7 mouse cellular contexts compared by ENCODE assay signal in the genomic region with DNA sequence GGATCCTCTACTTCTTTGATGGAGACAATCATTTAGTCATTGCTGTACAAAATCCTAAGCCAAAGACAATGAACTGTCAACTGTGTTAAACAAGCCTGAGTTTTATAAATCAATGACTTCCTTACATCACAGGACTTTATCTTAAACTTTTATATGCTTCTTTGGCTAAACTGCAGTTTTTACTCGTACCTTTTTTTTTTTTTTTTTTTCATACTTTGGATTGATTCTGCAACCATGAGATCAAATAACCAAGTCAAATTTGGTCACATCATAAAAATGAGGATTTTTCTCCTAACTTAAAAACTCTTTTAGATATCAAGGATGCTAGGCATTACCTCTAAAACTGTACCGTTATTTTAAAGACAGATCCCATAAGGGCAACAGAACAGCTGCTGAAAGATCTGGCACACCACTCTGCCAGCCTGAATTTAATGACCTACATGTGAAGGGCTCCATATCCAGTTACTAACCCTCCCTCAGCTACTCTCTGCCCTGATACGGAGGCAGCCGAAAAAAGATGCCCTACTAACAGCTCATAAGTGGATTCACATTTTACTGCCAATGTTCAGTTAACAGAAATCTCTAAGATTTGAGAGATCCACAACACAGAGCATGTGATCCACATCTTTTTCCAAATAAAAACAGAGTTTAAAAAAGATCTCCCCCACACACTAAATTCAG. TPM values are rescaled to one million over a fixed set of nuclear protein-coding genes. Genes with fewer than 3 reads are reported as not detected.
DNase-seq lines count a peak whose midpoint lies in the region; ATAC-seq and TF ChIP-seq lines count a peak whose summit lies in the region.

No protein-coding gene starts in this region.

- H3K4me1 ChIP-seq in ES-E14 (ENCODE audit: control insufficient read depth in 2 of 2, insufficient read depth in 2 of 2, low read length in 2 of 2, poor library complexity in 1 of 2), result peaks cover 0 to 2% of the 10 kb centered on the region in 2 experiments; a peak in 1 of 4 replicates
- 0 out of 2 replicates have a peak, but pooled peaks cover 2% of the 10 kb centered on the region for H3K4me1 ChIP-seq in embryonic facial prominence, embryonic 15.5 days
- H3K4me1 ChIP-seq in hindbrain, embryonic 11.5 days (replicated peaks; ENCODE audit: control insufficient read depth, insufficient read depth, low read length), result no peaks in the 10 kb centered on the region
- H3K4me1 ChIP-seq in midbrain, embryonic 14.5 days (ENCODE audit: control insufficient read depth, insufficient read depth, low read length), result peaks cover 5% of the 10 kb centered on the region

- H3K4me2 ChIP-seq in embryonic facial prominence, embryonic 15.5 days (replicated peaks), result peak overlapping the region; percentile 34
- peak overlapping the region; percentile 22; the same call in 1 of the 2 replicates for H3K4me2 ChIP-seq in hindbrain, embryonic 11.5 days (replicated peaks; ENCODE audit: low read depth, low read length)
- peak overlapping the region; percentile 71 for H3K4me2 ChIP-seq in midbrain, embryonic 14.5 days (ENCODE audit: low read length)

- H3K9ac ChIP-seq in ES-E14 (ENCODE audit: insufficient read depth, low read depth, low read length, poor library complexity, severe bottlenecking), result peak overlapping the region; percentile 67; the same call in 1 of the 2 replicates
- H3K9ac ChIP-seq in embryonic facial prominence, embryonic 15.5 days, result no peak overlapping the region
- H3K9ac ChIP-seq in hindbrain, embryonic 11.5 days (ENCODE audit: low read depth, low read length), result no peak overlapping the region
- H3K9ac ChIP-seq in midbrain, embryonic 14.5 days (replicated peaks; ENCODE audit: low read length), result peak overlapping the region; percentile 16; the same call in 1 of the 2 replicates

- H3K4me3 ChIP-seq in C2C12 (ENCODE audit: insufficient read depth, poor library complexity, severe bottlenecking), result peak overlapping the region; percentile 55
- peak overlapping the region; percentile 46 to 99; a peak in 3 of 4 replicates for H3K4me3 ChIP-seq in ES-E14 (ENCODE audit: insufficient read depth in 1 of 2, low read depth in 1 of 2, low read length in 2 of 2, poor library complexity in 1 of 2, severe bottlenecking in 1 of 2)
- peak overlapping the region; percentile 76 for H3K4me3 ChIP-seq in embryonic facial prominence, embryonic 15.5 days (replicated peaks)
- H3K4me3 ChIP-seq in hindbrain, embryonic 11.5 days (ENCODE audit: low read depth, low read length), result no peak overlapping the region
- H3K4me3 ChIP-seq in midbrain, embryonic 14.5 days (replicated peaks; ENCODE audit: low read depth, low read length), result peak overlapping the region; percentile 60

- no peaks in the 10 kb centered on the region for H3K27me3 ChIP-seq in C2C12 (ENCODE audit: control insufficient read depth, insufficient read depth, insufficient read length)
- H3K27me3 ChIP-seq in embryonic facial prominence, embryonic 15.5 days, result no peaks in the 10 kb centered on the region
- no peaks in the 10 kb centered on the region for H3K27me3 ChIP-seq in hindbrain, embryonic 11.5 days (ENCODE audit: control insufficient read depth, insufficient read depth, low read length)
- H3K27me3 ChIP-seq in midbrain, embryonic 14.5 days (ENCODE audit: control insufficient read depth, insufficient read depth, low read length), result no peaks in the 10 kb centered on the region

- H3K9me3 ChIP-seq in ES-E14 (ENCODE audit: control insufficient read depth, insufficient read depth, low read depth, low read length), result no peaks in the 10 kb centered on the region
- H3K9me3 ChIP-seq in embryonic facial prominence, embryonic 15.5 days (replicated peaks), result no peaks in the 10 kb centered on the region
- no peaks in the 10 kb centered on the region for H3K9me3 ChIP-seq in hindbrain, embryonic 11.5 days (ENCODE audit: control insufficient read depth, low read length)
- H3K9me3 ChIP-seq in midbrain, embryonic 14.5 days (ENCODE audit: control insufficient read depth, low read length), result no peaks in the 10 kb centered on the region

- H3K79me2 ChIP-seq in C2C12 (ENCODE audit: control insufficient read depth, insufficient read depth), result peaks cover 25% of the 10 kb centered on the region

- in situ Hi-C loops in ES-E14 (cut with MboI; ENCODE audit: low sequenced_read_pairs in 2 of 2, unreplicated experiment in 2 of 2), result loop anchor here (10.0 to 25.0 kb wide), 2 partner anchors 355 to 367 kb away; no protein-coding TSS in a partner anchor

- TF ChIP-seq CTCF in C2C12 (IDR thresholded peaks at IDR 0.05; ENCODE audit: control insufficient read depth, insufficient read depth, insufficient read length), result no peak

- H3K79me3 ChIP-seq in C2C12 (ENCODE audit: low read depth), result peaks cover 11% of the 10 kb centered on the region

- ATAC-seq in embryonic facial prominence, embryonic 15.5 days (ENCODE audit: insufficient number of reproducible peaks, low FRiP score, low TSS enrichment, low read depth), result no peak
- no peak for ATAC-seq in hindbrain, embryonic 11.5 days (ENCODE audit: low FRiP score)
- ATAC-seq in midbrain, embryonic 14.5 days (ENCODE audit: low FRiP score, low TSS enrichment), result no peak
- no peak for ATAC-seq in erythroid progenitor cell, adult 5-6 weeks (replicated peaks; ENCODE audit: low FRiP score, poor library complexity, severe bottlenecking)
- no peak for ATAC-seq in CD4-positive, CD25-positive, alpha-beta regulatory T cell, adult 4 months

- 31% methylated on average over 4 of the region's 4 CpGs for WGBS in embryonic facial prominence, embryonic 15.5 days
- 74% methylated on average over 4 of the region's 4 CpGs for WGBS in hindbrain, embryonic 11.5 days
- WGBS in midbrain, embryonic 14.5 days, result 64% methylated on average over 4 of the region's 4 CpGs

- peak overlapping the region; percentile 35 for H3ac ChIP-seq in C2C12 (ENCODE audit: control insufficient read depth, insufficient read length, low read depth)

- DNase-seq in ES-E14 (ENCODE audit: low read depth, low spot score), result no peak
- peak; percentile 25 for DNase-seq in hindbrain, embryonic 11.5 days (ENCODE audit: low spot score)
- peak; percentile 4 for DNase-seq in midbrain, embryonic 14.5 days

- no peak overlapping the region for H3K27ac ChIP-seq in ES-E14 (ENCODE audit: insufficient read depth, low read depth, low read length, poor library complexity, severe bottlenecking)
- H3K27ac ChIP-seq in embryonic facial prominence, embryonic 15.5 days (replicated peaks), result peak overlapping the region; percentile 68
- no peak overlapping the region; the same call in 1 of the 2 replicates for H3K27ac ChIP-seq in hindbrain, embryonic 11.5 days (ENCODE audit: low read depth, low read length)
- H3K27ac ChIP-seq in midbrain, embryonic 14.5 days (replicated peaks; ENCODE audit: low read depth, low read length), result no peak overlapping the region

- H3K36me3 ChIP-seq in C2C12 (ENCODE audit: control insufficient read depth, insufficient read depth), result no peaks in the 10 kb centered on the region
- peaks cover 1% of the 10 kb centered on the region; the same call in 1 of the 2 replicates for H3K36me3 ChIP-seq in ES-E14 (ENCODE audit: control insufficient read depth, insufficient read depth, low read length, poor library complexity, severe bottlenecking)
- no peaks in the 10 kb centered on the region for H3K36me3 ChIP-seq in embryonic facial prominence, embryonic 15.5 days
- H3K36me3 ChIP-seq in hindbrain, embryonic 11.5 days (ENCODE audit: control insufficient read depth, insufficient read depth, low read length), result no peaks in the 10 kb centered on the region
- no peaks in the 10 kb centered on the region for H3K36me3 ChIP-seq in midbrain, embryonic 14.5 days (ENCODE audit: control insufficient read depth, insufficient read depth, low read length)

TF ChIP-seq in C2C12, 6 proteins besides CTCF, POLR2A, EP300 and RAD21 (continues in another document):
- TF ChIP-seq USF1 (IDR thresholded peaks at IDR 0.05; ENCODE audit: low read depth), result no peak
- TF ChIP-seq MYOD1 (IDR thresholded peaks at IDR 0.05; ENCODE audit: control insufficient read depth, insufficient read length, low read depth), result no peak

TF ChIP-seq in ES-E14, 5 proteins besides CTCF, POLR2A, EP300 and RAD21 (continues in another document):
- no peak for TF ChIP-seq HCFC1 (IDR thresholded peaks at IDR 0.05; ENCODE audit: borderline replicate concordance, insufficient read depth, low read length)
- no peak for TF ChIP-seq ZNF384 (IDR thresholded peaks at IDR 0.05; ENCODE audit: low read depth, low read length)

RNA-seq across cellular contexts. Expression of a gene that starts 1.1 kb away (rescaled TPM):
- 6.8 TPM for polyA plus RNA-seq in C2C12 (2012; fragmentation: generic; extraction: Trizol)
- 16.2 and 16.5 TPM in 2 replicates for total RNA-seq in ES-E14 (2012; rRNA removed)
- polyA plus RNA-seq in embryonic facial prominence, embryonic 15.5 days (2015; fragmentation: Nextera tagmentation; extraction: Ambion mirVana), result 7.7 and 10.8 TPM in 2 replicates
- polyA plus RNA-seq in hindbrain, embryonic 11.5 days (2014; fragmentation: Nextera tagmentation; extraction: Ambion mirVana), result 12.4 and 17.0 TPM in 2 replicates
- 7.6 and 10.1 TPM in 2 replicates for polyA plus RNA-seq in midbrain, embryonic 14.5 days (2014; fragmentation: Nextera tagmentation; extraction: Ambion mirVana)
- 8.0 and 8.3 TPM in 2 replicates for total RNA-seq in erythroid progenitor cell, adult 5-6 weeks (2015; ENCODE audit: low replicate concordance)
- 10.7 and 30.7 TPM in 2 replicates for total RNA-seq in erythroid progenitor cell, adult 5-6 weeks (2017; ENCODE audit: low replicate concordance)
- polyA plus RNA-seq in CD4-positive, CD25-positive, alpha-beta regulatory T cell, adult 4 months (2017; shearing (Covaris generic)), result 1 to 10 TPM; 7.4 to 8.7 TPM

RNA-seq across cellular contexts. Expression of a gene that starts 2.6 kb away (rescaled TPM):
- 1.2 TPM for polyA plus RNA-seq in C2C12 (2012; fragmentation: generic; extraction: Trizol)
- 10.3 and 10.8 TPM in 2 replicates for total RNA-seq in ES-E14 (2012; rRNA removed)
- polyA plus RNA-seq in embryonic facial prominence, embryonic 15.5 days (2015; fragmentation: Nextera tagmentation; extraction: Ambion mirVana), result 7.9 and 8.7 TPM in 2 replicates
- 10.2 and 13.4 TPM in 2 replicates for polyA plus RNA-seq in hindbrain, embryonic 11.5 days (2014; fragmentation: Nextera tagmentation; extraction: Ambion mirVana)
- 6.6 and 7.0 TPM in 2 replicates for polyA plus RNA-seq in midbrain, embryonic 14.5 days (2014; fragmentation: Nextera tagmentation; extraction: Ambion mirVana)
- total RNA-seq in erythroid progenitor cell, adult 5-6 weeks (2015; ENCODE audit: low replicate concordance), result 0.72 TPM in 1 of 2 replicates, not detected in the other
- 0.26 and 0.91 TPM in 2 replicates for total RNA-seq in erythroid progenitor cell, adult 5-6 weeks (2017; ENCODE audit: low replicate concordance)
- 1 to 10 TPM; 5.5 to 7.1 TPM for polyA plus RNA-seq in CD4-positive, CD25-positive, alpha-beta regulatory T cell, adult 4 months (2017; shearing (Covaris generic))

RNA-seq across cellular contexts. Expression of a gene that starts 51.4 kb away (rescaled TPM):
- not detected for polyA plus RNA-seq in C2C12 (2012; fragmentation: generic; extraction: Trizol)
- total RNA-seq in ES-E14 (2012; rRNA removed), result not detected in 2 replicates
- 0.12 and 0.36 TPM in 2 replicates for polyA plus RNA-seq in embryonic facial prominence, embryonic 15.5 days (2015; fragmentation: Nextera tagmentation; extraction: Ambion mirVana)
- polyA plus RNA-seq in hindbrain, embryonic 11.5 days (2014; fragmentation: Nextera tagmentation; extraction: Ambion mirVana), result not detected in 2 replicates
- not detected in 2 replicates for polyA plus RNA-seq in midbrain, embryonic 14.5 days (2014; fragmentation: Nextera tagmentation; extraction: Ambion mirVana)
- not detected in 2 replicates for total RNA-seq in erythroid progenitor cell, adult 5-6 weeks (2015; ENCODE audit: low replicate concordance)
- total RNA-seq in erythroid progenitor cell, adult 5-6 weeks (2017; ENCODE audit: low replicate concordance), result not detected in 2 replicates
- polyA plus RNA-seq in CD4-positive, CD25-positive, alpha-beta regulatory T cell, adult 4 months (2017; shearing (Covaris generic)), result not detected

Comparison
In these comparisons a context has a peak if more than half of its experiments do, and no peak if none do; other contexts are left out.
1. H3K9ac ChIP-seq: peak in ES-E14 (single experiment) and midbrain, embryonic 14.5 days (single experiment); none in embryonic facial prominence, embryonic 15.5 days (single experiment) and hindbrain, embryonic 11.5 days (single experiment).
2. Peak in every context shown above with its lines, with median percentiles within 50 percentile points of each other: H3K4me2 ChIP-seq.